Mouse (Mus musculus): Measurements from ENCODE around the gene Cdc14b.

Gene Cdc14b

GRCm38 (mm10) chr13:64233139-64233538 is 42.0 kb downstream of the Cdc14b start:
- DNase-seq = no peak

- DNase-seq = no peak
Measured at GRCm38 (mm10) chr13:64226725-64227124, 48.4 kb downstream of the Cdc14b start.

- DNase-seq = no peak
Measured at GRCm38 (mm10) chr13:64225738-64226137, 49.4 kb downstream of the Cdc14b start.

- no peak for DNase-seq
Measured at GRCm38 (mm10) chr13:64214891-64215290, 60.2 kb downstream of the Cdc14b start.

GRCm38 (mm10) chr13:64211995-64212603 is 63.0 kb downstream of the Cdc14b start:
- no peak for DNase-seq

GRCm38 (mm10) chr13:64208146-64208545 is 66.9 kb downstream of the Cdc14b start:
- DNase-seq = no peak

- no peak for DNase-seq
Measured at GRCm38 (mm10) chr13:64205186-64205585, 69.9 kb downstream of the Cdc14b start.

GRCm38 (mm10) chr13:64204726-64205125 is 70.4 kb downstream of the Cdc14b start:
- DNase-seq = no peak

GRCm38 (mm10) chr13:64200911-64201310 is 74.2 kb downstream of the Cdc14b start:
- no peak for DNase-seq

- DNase-seq = no peak
Measured at GRCm38 (mm10) chr13:64198310-64198709, 76.8 kb downstream of the Cdc14b start.

- DNase-seq = no peak
Measured at GRCm38 (mm10) chr13:64197899-64198298, 77.2 kb downstream of the Cdc14b start.

GRCm38 (mm10) chr13:64187065-64187464 is 88.0 kb downstream of the Cdc14b start:
- no peak for DNase-seq

- DNase-seq = no peak
Measured at GRCm38 (mm10) chr13:64186516-64186915, 88.6 kb downstream of the Cdc14b start.

GRCm38 (mm10) chr13:64185586-64185985 is 89.5 kb downstream of the Cdc14b start:
- DNase-seq = no peak

- DNase-seq = no peak
Measured at GRCm38 (mm10) chr13:64185176-64185575, 89.9 kb downstream of the Cdc14b start.

- no peak for DNase-seq
Measured at GRCm38 (mm10) chr13:64184361-64184760, 90.7 kb downstream of the Cdc14b start.

GRCm38 (mm10) chr13:64183583-64183982 is 91.5 kb downstream of the Cdc14b start:
- no peak for DNase-seq

- no peak for DNase-seq
Measured at GRCm38 (mm10) chr13:64182091-64182490, 93.0 kb downstream of the Cdc14b start.

- no peak for DNase-seq
Measured at GRCm38 (mm10) chr13:64180888-64181287, 94.2 kb downstream of the Cdc14b start.

GRCm38 (mm10) chr13:64180300-64180699 is 94.8 kb downstream of the Cdc14b start:
- no peak for DNase-seq

GRCm38 (mm10) chr13:64178746-64179652 is 96.1 kb downstream of the Cdc14b start:
- no peak for DNase-seq

- no peak for DNase-seq
Measured at GRCm38 (mm10) chr13:64178000-64178399, 97.1 kb downstream of the Cdc14b start.

GRCm38 (mm10) chr13:64169746-64170145 is 105.3 kb downstream of the Cdc14b start:
- no peak for DNase-seq

GRCm38 (mm10) chr13:64163147-64163715 is 111.9 kb downstream of the Cdc14b start:
- DNase-seq = no peak
